Mouse (Mus musculus): ENCODE data around the gene Mkks. TPM values are rescaled to one million over a fixed set of nuclear protein-coding genes. Genes with fewer than 3 reads are reported as not detected.

The Mkks gene
- 20.2 and 20.7 TPM in 2 replicates for polyA plus RNA-seq (2014; fragmentation: Nextera tagmentation; extraction: Ambion mirVana)

- peak within 1 kb of the TSS; percentile 87 for H3K9ac ChIP-seq (ENCODE audit: low read length)
- peak within 1 kb of the TSS; percentile 87 to 95 for H3K4me3 ChIP-seq (ENCODE audit: control insufficient read depth in 1 of 2, insufficient read depth in 1 of 2, low read depth in 1 of 2, low read length in 2 of 2)
- under 1% methylated on average over 49 of the region's 49 CpGs for WGBS
- peak; percentile 99 for ATAC-seq (ENCODE audit: insufficient number of reproducible peaks, insufficient read depth, low FRiP score, low read depth)
- peak within 1 kb of the TSS; percentile 68 for H3K4me2 ChIP-seq (ENCODE audit: low read length)
- H3K4me1 ChIP-seq (ENCODE audit: control insufficient read depth in 2 of 2, insufficient read depth in 2 of 2, low read length in 2 of 2), result peaks cover 0 to 5% of the 10 kb centered on the region in 2 experiments; a peak in 1 of 4 replicates
- H3K36me3 ChIP-seq (ENCODE audit: control insufficient read depth, insufficient read depth, low read length), result 0 out of 2 replicates have a peak, but pooled peaks cover 3% of the 10 kb centered on the region
- peak within 1 kb of the TSS; percentile 95 to 99 for H3K27ac ChIP-seq (replicated peaks in 1 of 2; ENCODE audit: control insufficient read depth in 1 of 2, insufficient read depth in 1 of 2, low read depth in 2 of 2, low read length in 2 of 2)
- H3K27me3 ChIP-seq (ENCODE audit: control insufficient read depth, insufficient read depth, low read length), result no peaks in the 10 kb centered on the region
- H3K9me3 ChIP-seq (ENCODE audit: control insufficient read depth, low read length), result no peaks in the 10 kb centered on the region
Measured at GRCm38 (mm10) chr2:136891068-136891950, at the start of gene Mkks, which contains the start of the genes Slx4ip and AL731706.1. Gene Mkks, minus strand, starts transcription at chr2:136891389. Gene Slx4ip, plus strand, starts transcription at chr2:136891218. Gene AL731706.1, minus strand, starts transcription at chr2:136891389.

GRCm38 (mm10) chr2:136938249-136938648 lies 47.1 kb upstream of the Mkks start:
- Histone ChIP-seq H3K4me3 (ENCODE audit: control insufficient read depth in 1 of 2, insufficient read depth in 1 of 2, low read depth in 1 of 2, low read length in 2 of 2) (no peak overlapping the region), H3K27ac (replicated peaks in 1 of 2; ENCODE audit: control insufficient read depth in 1 of 2, insufficient read depth in 1 of 2, low read depth in 2 of 2, low read length in 2 of 2) (no peak overlapping the region), H3K4me2 (ENCODE audit: low read length) (no peak overlapping the region), H3K36me3 (ENCODE audit: control insufficient read depth, insufficient read depth, low read length) (no peaks in the 10 kb centered on the region), H3K4me1 (ENCODE audit: control insufficient read depth in 2 of 2, insufficient read depth in 2 of 2, low read length in 2 of 2) (no peaks in the 10 kb centered on the region), H3K27me3 (ENCODE audit: control insufficient read depth, insufficient read depth, low read length) (no peaks in the 10 kb centered on the region), H3K9ac (ENCODE audit: low read length) (no peak overlapping the region), H3K9me3 (ENCODE audit: control insufficient read depth, low read length) (no peaks in the 10 kb centered on the region)
- 89% methylated on average over 1 of the region's 1 CpGs for WGBS
- ATAC-seq (ENCODE audit: insufficient number of reproducible peaks, insufficient read depth, low FRiP score, low read depth), result no peak

DNA sequence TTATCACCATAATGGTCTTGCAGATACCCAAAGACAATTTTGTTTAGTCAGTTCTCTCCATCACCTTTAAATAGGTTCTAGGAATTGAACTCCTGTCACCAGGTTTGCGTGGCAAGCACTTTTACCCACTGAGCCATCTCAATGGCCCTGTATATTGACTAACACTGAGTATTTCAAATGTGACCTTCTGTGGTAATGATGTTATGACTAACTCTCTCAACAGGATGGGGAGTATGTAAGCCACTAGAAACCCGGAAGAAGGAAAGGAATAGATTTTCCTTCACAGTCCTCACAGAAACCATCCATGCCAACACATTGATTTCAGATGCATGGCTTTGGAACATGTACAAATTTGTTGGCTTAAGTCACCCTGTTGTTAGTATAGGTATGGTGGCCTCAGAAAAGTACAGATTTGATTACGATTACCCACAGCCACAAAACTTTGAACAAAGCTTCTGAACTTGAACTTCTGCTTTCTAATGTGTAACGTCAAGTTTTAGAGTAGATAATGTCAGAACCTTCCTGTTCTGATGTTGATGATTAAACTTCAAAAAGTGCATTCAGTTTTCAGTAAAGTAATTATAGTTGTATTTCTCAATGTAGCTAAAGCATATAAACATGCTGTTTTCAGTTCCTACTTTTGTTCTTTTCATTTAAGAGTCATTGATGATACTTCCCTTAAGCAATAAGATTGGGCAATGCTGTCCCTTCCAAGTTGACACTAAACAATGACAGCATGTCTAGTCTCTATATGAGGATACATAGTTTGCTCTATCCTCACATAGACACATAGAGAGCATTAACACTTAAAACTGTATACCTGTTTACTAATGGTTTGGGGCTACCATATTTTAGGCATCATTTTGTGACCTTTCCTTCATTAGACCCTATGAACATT lies 45.5 kb upstream of the Mkks start:
- Histone ChIP-seq H3K36me3 (ENCODE audit: control insufficient read depth, insufficient read depth, low read length) (no peaks in the 10 kb centered on the region), H3K9me3 (ENCODE audit: control insufficient read depth, low read length) (no peaks in the 10 kb centered on the region), H3K27ac (replicated peaks in 1 of 2; ENCODE audit: control insufficient read depth in 1 of 2, insufficient read depth in 1 of 2, low read depth in 2 of 2, low read length in 2 of 2) (no peak overlapping the region), H3K4me2 (ENCODE audit: low read length) (no peak overlapping the region), H3K4me1 (ENCODE audit: control insufficient read depth in 2 of 2, insufficient read depth in 2 of 2, low read length in 2 of 2) (no peaks in the 10 kb centered on the region), H3K9ac (ENCODE audit: low read length) (no peak overlapping the region), H3K27me3 (ENCODE audit: control insufficient read depth, insufficient read depth, low read length) (no peaks in the 10 kb centered on the region), H3K4me3 (ENCODE audit: control insufficient read depth in 1 of 2, insufficient read depth in 1 of 2, low read depth in 1 of 2, low read length in 2 of 2) (no peak overlapping the region)
- 88% methylated on average over 4 of the region's 4 CpGs for WGBS
- no peak for ATAC-seq (ENCODE audit: insufficient number of reproducible peaks, insufficient read depth, low FRiP score, low read depth)

DNA sequence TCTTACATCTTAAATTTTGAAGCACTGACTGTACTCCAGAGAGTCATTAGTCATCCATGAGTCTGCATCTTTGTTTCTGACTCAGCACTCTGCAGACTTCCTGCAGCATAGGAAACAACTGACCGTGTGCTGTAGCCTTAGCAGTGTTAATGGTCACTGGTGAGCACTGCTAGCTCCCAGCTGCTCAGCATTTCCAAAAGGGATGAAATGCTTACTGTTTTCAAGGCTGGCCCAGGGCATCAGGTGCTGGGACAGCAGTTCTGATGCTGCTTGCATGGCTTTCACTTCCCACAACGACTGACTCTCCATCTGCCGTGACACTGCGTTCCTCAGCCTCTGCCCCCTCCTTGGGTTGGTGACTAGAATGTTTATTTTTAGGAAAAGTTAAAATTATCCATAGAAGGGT lies 29.8 kb upstream of the Mkks start:
- ATAC-seq (ENCODE audit: insufficient number of reproducible peaks, insufficient read depth, low FRiP score, low read depth), result no peak

GRCm38 (mm10) chr2:136920257-136920993 lies 29.2 kb upstream of the Mkks start:
- Histone ChIP-seq H3K27me3 (ENCODE audit: control insufficient read depth, insufficient read depth, low read length) (no peaks in the 10 kb centered on the region), H3K36me3 (ENCODE audit: control insufficient read depth, insufficient read depth, low read length) (no peaks in the 10 kb centered on the region), H3K27ac (replicated peaks in 1 of 2; ENCODE audit: control insufficient read depth in 1 of 2, insufficient read depth in 1 of 2, low read depth in 2 of 2, low read length in 2 of 2) (no peak overlapping the region), H3K9me3 (ENCODE audit: control insufficient read depth, low read length) (no peaks in the 10 kb centered on the region), H3K4me3 (ENCODE audit: control insufficient read depth in 1 of 2, insufficient read depth in 1 of 2, low read depth in 1 of 2, low read length in 2 of 2) (no peak overlapping the region), H3K4me1 (ENCODE audit: control insufficient read depth in 2 of 2, insufficient read depth in 2 of 2, low read length in 2 of 2) (peaks cover 3 to 13% of the 10 kb centered on the region in 2 experiments), H3K9ac (ENCODE audit: low read length) (no peak overlapping the region), H3K4me2 (ENCODE audit: low read length) (no peak overlapping the region)
- WGBS, result 61% methylated on average over 3 of the region's 3 CpGs
- ATAC-seq (ENCODE audit: insufficient number of reproducible peaks, insufficient read depth, low FRiP score, low read depth), result no peak

More for the DNA sequence above, 29.8 kb upstream of the Mkks start:
- H3K27me3 ChIP-seq (ENCODE audit: control insufficient read depth, insufficient read depth, low read length), result no peaks in the 10 kb centered on the region
- H3K36me3 ChIP-seq (ENCODE audit: control insufficient read depth, insufficient read depth, low read length), result no peaks in the 10 kb centered on the region
- no peak overlapping the region for H3K9ac ChIP-seq (ENCODE audit: low read length)
- no peak overlapping the region for H3K4me3 ChIP-seq (ENCODE audit: control insufficient read depth in 1 of 2, insufficient read depth in 1 of 2, low read depth in 1 of 2, low read length in 2 of 2)
- 38% methylated on average over 4 of the region's 4 CpGs for WGBS
- peaks cover 3 to 13% of the 10 kb centered on the region in 2 experiments for H3K4me1 ChIP-seq (ENCODE audit: control insufficient read depth in 2 of 2, insufficient read depth in 2 of 2, low read length in 2 of 2)
- no peaks in the 10 kb centered on the region for H3K9me3 ChIP-seq (ENCODE audit: control insufficient read depth, low read length)
- H3K4me2 ChIP-seq (ENCODE audit: low read length), result no peak overlapping the region
- no peak overlapping the region for H3K27ac ChIP-seq (replicated peaks in 1 of 2; ENCODE audit: control insufficient read depth in 1 of 2, insufficient read depth in 1 of 2, low read depth in 2 of 2, low read length in 2 of 2)

- H3K36me3 ChIP-seq (ENCODE audit: control insufficient read depth, insufficient read depth, low read length), result no peaks in the 10 kb centered on the region
- no peak overlapping the region for H3K27ac ChIP-seq (replicated peaks in 1 of 2; ENCODE audit: control insufficient read depth in 1 of 2, insufficient read depth in 1 of 2, low read depth in 2 of 2, low read length in 2 of 2)
- H3K9me3 ChIP-seq (ENCODE audit: control insufficient read depth, low read length), result no peaks in the 10 kb centered on the region
- no peak overlapping the region for H3K4me2 ChIP-seq (ENCODE audit: low read length)
- no peak overlapping the region for H3K9ac ChIP-seq (ENCODE audit: low read length)
- WGBS, result 95% methylated on average over 1 of the region's 1 CpGs
- peaks cover 3 to 13% of the 10 kb centered on the region in 2 experiments for H3K4me1 ChIP-seq (ENCODE audit: control insufficient read depth in 2 of 2, insufficient read depth in 2 of 2, low read length in 2 of 2)
- ATAC-seq (ENCODE audit: insufficient number of reproducible peaks, insufficient read depth, low FRiP score, low read depth), result no peak
- no peak overlapping the region for H3K4me3 ChIP-seq (ENCODE audit: control insufficient read depth in 1 of 2, insufficient read depth in 1 of 2, low read depth in 1 of 2, low read length in 2 of 2)
- no peaks in the 10 kb centered on the region for H3K27me3 ChIP-seq (ENCODE audit: control insufficient read depth, insufficient read depth, low read length)
Measured at GRCm38 (mm10) chr2:136919433-136919832, 28.2 kb upstream of the Mkks start.
